Mouse (Mus musculus): ENCODE results near the gene Gstk1. TPM values are rescaled to one million over a fixed set of nuclear protein-coding genes. Genes with fewer than 3 reads are reported as not detected.

Gstk1 gene
- polyA plus RNA-seq (2014; fragmentation: Illumina TruSeq; extraction: RNeasy Lipid Tissue Mini Kit (QIAGEN cat#74804); ENCODE audit: insufficient read depth, low read depth, low replicate concordance): 133 TPM

GRCm38 (mm10) chr6:42245711-42246353 lies at the start of gene Gstk1:
Gstk1 (plus strand) TSS chr6:42245935.

GRCm38 (mm10) chr6:42215028-42215427 lies 30.7 kb upstream of the Gstk1 start, which contains the start of gene Tas2r144:
Tas2r144 (plus strand) TSS chr6:42215328.

DNA sequence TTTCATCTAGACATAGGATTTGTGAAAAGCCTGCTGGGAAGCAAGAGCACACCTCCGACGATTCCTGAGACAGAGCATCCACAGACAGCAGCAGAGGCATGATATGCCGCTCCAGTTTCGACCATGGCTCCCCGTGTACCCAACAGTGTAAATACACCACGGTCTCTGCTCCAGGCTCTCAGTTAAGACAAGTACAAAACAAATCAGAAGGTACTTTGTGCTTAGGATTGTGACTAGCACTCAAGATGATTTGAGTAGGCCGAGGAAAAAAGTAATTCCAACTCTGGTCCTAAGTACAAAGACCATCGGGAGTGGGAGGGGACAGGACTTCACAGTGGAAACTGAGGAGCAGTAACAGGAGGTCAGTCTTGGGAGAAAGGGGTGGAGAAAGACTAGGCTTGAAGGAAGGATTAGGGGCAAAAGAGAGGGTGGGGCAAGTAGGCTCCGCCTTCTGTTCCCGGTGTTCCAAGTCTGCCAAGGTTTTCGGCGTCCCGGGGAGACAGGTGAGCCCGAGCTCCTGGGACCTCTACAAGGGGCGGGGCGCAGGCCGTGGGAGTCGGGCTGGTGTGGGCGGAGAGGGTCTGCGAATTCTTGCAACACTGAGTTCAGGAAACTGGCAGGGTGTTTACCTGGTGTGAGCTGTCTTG lies 15.9 kb downstream of the Gstk1 start, which contains the start of gene Tmem139:
Gene Tmem139 (plus strand): TSS at position 447 of the 647 bp plus-strand sequence.

DNA sequence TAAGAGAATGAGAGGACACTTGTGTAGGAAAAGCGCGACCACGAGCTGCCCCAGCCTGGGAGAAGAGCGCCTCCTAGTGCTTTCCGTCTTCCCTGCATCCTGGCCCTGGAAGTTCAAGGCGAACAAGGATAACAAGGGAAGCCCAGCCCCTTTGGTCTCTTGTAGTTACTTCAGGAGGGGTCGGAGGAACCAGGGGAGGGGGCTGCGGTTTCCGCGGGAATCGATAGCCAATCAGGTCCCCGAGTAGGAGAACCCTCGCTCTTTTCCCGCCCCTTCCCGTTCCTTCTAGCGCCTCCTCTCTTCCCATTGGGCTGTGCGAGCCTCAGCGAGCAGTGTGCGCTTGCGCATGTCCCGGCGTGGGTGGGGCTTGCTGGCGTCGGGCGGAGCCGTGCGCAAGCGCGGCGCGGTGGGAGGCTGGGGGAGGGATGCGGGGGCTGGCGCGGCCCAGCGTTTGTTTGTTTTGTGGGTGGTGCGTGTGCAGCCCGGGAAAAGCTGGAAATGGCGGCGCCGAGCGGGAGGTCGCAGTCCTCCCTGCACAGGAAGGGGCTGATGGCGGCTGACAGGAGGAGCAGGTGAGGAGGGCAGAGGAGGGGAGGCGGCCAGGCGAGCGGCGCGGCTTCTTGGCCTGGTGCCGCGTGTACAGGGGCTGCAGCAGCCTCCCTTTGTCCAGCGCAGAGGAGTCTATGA lies 19.0 kb downstream of the Gstk1 start, which contains the start of gene Casp2:
Gene Casp2 (plus strand): TSS at position 360 of the 687 bp plus-strand sequence.

GRCm38 (mm10) chr6:42286448-42286847 lies 40.7 kb downstream of the Gstk1 start, which contains the start of gene Clcn1:
Clcn1 (plus strand) TSS chr6:42286685.

Other genes starting within 250 kb of the Gstk1 start
- gene Sva, start 207.5 kb upstream of the Gstk1 start, polyA plus RNA-seq (2014; fragmentation: Illumina TruSeq; extraction: RNeasy Lipid Tissue Mini Kit (QIAGEN cat#74804); ENCODE audit: insufficient read depth, low read depth, low replicate concordance): not detected
- not detected for gene Tas2r139, start 105.0 kb upstream of the Gstk1 start, polyA plus RNA-seq (2014; fragmentation: Illumina TruSeq; extraction: RNeasy Lipid Tissue Mini Kit (QIAGEN cat#74804); ENCODE audit: insufficient read depth, low read depth, low replicate concordance)
- not detected for gene Tas2r144, start 30.6 kb upstream of the Gstk1 start, polyA plus RNA-seq (2014; fragmentation: Illumina TruSeq; extraction: RNeasy Lipid Tissue Mini Kit (QIAGEN cat#74804); ENCODE audit: insufficient read depth, low read depth, low replicate concordance)
- gene Tmem139, start 16.0 kb downstream of the Gstk1 start, polyA plus RNA-seq (2014; fragmentation: Illumina TruSeq; extraction: RNeasy Lipid Tissue Mini Kit (QIAGEN cat#74804); ENCODE audit: insufficient read depth, low read depth, low replicate concordance): 6.4 TPM
- 11.9 TPM for gene Casp2, start 19.1 kb downstream of the Gstk1 start, polyA plus RNA-seq (2014; fragmentation: Illumina TruSeq; extraction: RNeasy Lipid Tissue Mini Kit (QIAGEN cat#74804); ENCODE audit: insufficient read depth, low read depth, low replicate concordance)
- gene Clcn1, start 40.8 kb downstream of the Gstk1 start, polyA plus RNA-seq (2014; fragmentation: Illumina TruSeq; extraction: RNeasy Lipid Tissue Mini Kit (QIAGEN cat#74804); ENCODE audit: insufficient read depth, low read depth, low replicate concordance): 0.08 TPM
- 0.23 TPM for gene Fam131b, start 78.7 kb downstream of the Gstk1 start, polyA plus RNA-seq (2014; fragmentation: Illumina TruSeq; extraction: RNeasy Lipid Tissue Mini Kit (QIAGEN cat#74804); ENCODE audit: insufficient read depth, low read depth, low replicate concordance)
- gene Zyx, start 103.7 kb downstream of the Gstk1 start, polyA plus RNA-seq (2014; fragmentation: Illumina TruSeq; extraction: RNeasy Lipid Tissue Mini Kit (QIAGEN cat#74804); ENCODE audit: insufficient read depth, low read depth, low replicate concordance): 107 TPM
- gene Epha1, start 127.3 kb downstream of the Gstk1 start, polyA plus RNA-seq (2014; fragmentation: Illumina TruSeq; extraction: RNeasy Lipid Tissue Mini Kit (QIAGEN cat#74804); ENCODE audit: insufficient read depth, low read depth, low replicate concordance): 8.4 TPM
- gene Tas2r143, start 154.3 kb downstream of the Gstk1 start, polyA plus RNA-seq (2014; fragmentation: Illumina TruSeq; extraction: RNeasy Lipid Tissue Mini Kit (QIAGEN cat#74804); ENCODE audit: insufficient read depth, low read depth, low replicate concordance): not detected
- not detected for gene Tas2r135, start 159.5 kb downstream of the Gstk1 start, polyA plus RNA-seq (2014; fragmentation: Illumina TruSeq; extraction: RNeasy Lipid Tissue Mini Kit (QIAGEN cat#74804); ENCODE audit: insufficient read depth, low read depth, low replicate concordance)
- gene Tas2r126, start 188.6 kb downstream of the Gstk1 start, polyA plus RNA-seq (2014; fragmentation: Illumina TruSeq; extraction: RNeasy Lipid Tissue Mini Kit (QIAGEN cat#74804); ENCODE audit: insufficient read depth, low read depth, low replicate concordance): not detected
- gene Olfr458, start 219.3 kb downstream of the Gstk1 start, polyA plus RNA-seq (2014; fragmentation: Illumina TruSeq; extraction: RNeasy Lipid Tissue Mini Kit (QIAGEN cat#74804); ENCODE audit: insufficient read depth, low read depth, low replicate concordance): not detected
- not detected for gene Olfr457, start 230.4 kb downstream of the Gstk1 start, polyA plus RNA-seq (2014; fragmentation: Illumina TruSeq; extraction: RNeasy Lipid Tissue Mini Kit (QIAGEN cat#74804); ENCODE audit: insufficient read depth, low read depth, low replicate concordance)
- gene Olfr456, start 241.3 kb downstream of the Gstk1 start, polyA plus RNA-seq (2014; fragmentation: Illumina TruSeq; extraction: RNeasy Lipid Tissue Mini Kit (QIAGEN cat#74804); ENCODE audit: insufficient read depth, low read depth, low replicate concordance): not detected